Mouse (Mus musculus) testis, adult 2 months (tissue): ENCODE data around the gene Vegfb. TPM values are rescaled to one million over a fixed set of nuclear protein-coding genes. Genes with fewer than 3 reads are reported as not detected.

Experiments
- H3K27ac ChIP-seq: fragments of 200-500 bp; 2 replicates; pipeline ENCODE4 v1.5.1; 2012; ENCODE audit warnings: low read depth, low read length; ENCODE audit not compliant: control insufficient read depth, insufficient read depth
- H3K27me3 ChIP-seq: fragments of 200-500 bp; 2 replicates; pipeline ENCODE4 v1.6.1; 2012; ENCODE audit warnings: mild to moderate bottlenecking, low read length, moderate library complexity; ENCODE audit not compliant: control insufficient read depth, insufficient read depth
- H3K36me3 ChIP-seq: fragments of 200-500 bp; 2 replicates; pipeline ENCODE4 v1.6.1; 2012; ENCODE audit warnings: mild to moderate bottlenecking, low read length; ENCODE audit not compliant: control insufficient read depth, insufficient read depth
- H3K4me1 ChIP-seq: fragments of 200-500 bp; 2 replicates; pipeline ENCODE4 v1.6.1; 2012; ENCODE audit warnings: low read length; ENCODE audit not compliant: control insufficient read depth, insufficient read depth
- H3K4me3 ChIP-seq: fragments of 200-500 bp; 2 replicates; pipeline ENCODE4 v1.5.1; 2012; ENCODE audit warnings: low read depth, mild to moderate bottlenecking, low read length, moderate library complexity, mixed read lengths; ENCODE audit not compliant: control insufficient read depth
- CTCF ChIP-seq: fragments of 200-500 bp; IDR thresholded peaks from 2 replicates; pipeline ENCODE4 v1.5.1; 2012; ENCODE audit warnings: low read depth, mild to moderate bottlenecking, inconsistent platforms, low read length, moderate library complexity; ENCODE audit not compliant: control insufficient read depth, insufficient read depth, insufficient replicate concordance
- POLR2A ChIP-seq: fragments of 200-500 bp; IDR thresholded peaks from 2 replicates; pipeline ENCODE4 v1.6.1; 2012; ENCODE audit warnings: low read depth, mild to moderate bottlenecking, inconsistent platforms, low read length, moderate library complexity; ENCODE audit not compliant: control insufficient read depth
- polyA plus RNA-seq: library from polyadenylated mRNA; depleted of rRNA; stranded (reverse); fragments of >200 nt; gene quantifications from 2 replicates; pipeline ENCODE4 v1.2.3, GENCODE M21; 2012

Vegfb gene
- polyA plus RNA-seq, 1 experiment, result 7.5 TPM

GRCm38 (mm10) chr19:6990712-6991111 is 3.3 kb upstream of the Vegfb start:
- H3K4me1 ChIP-seq, result peaks cover 31% of the 10 kb centered on the region
- H3K27ac ChIP-seq, result no peak overlapping the region
- H3K4me3 ChIP-seq, result no peak overlapping the region
- H3K27me3 ChIP-seq, result no peaks in the 10 kb centered on the region
- TF ChIP-seq CTCF (no peak), POLR2A (no peak)
- H3K36me3 ChIP-seq, result peaks cover 1% of the 10 kb centered on the region; the same call in 1 of the 2 replicates

GRCm38 (mm10) chr19:6989251-6989650 is 1.8 kb upstream of the Vegfb start:
- TF ChIP-seq POLR2A (no peak), CTCF (no peak)
- peaks cover 22% of the 10 kb centered on the region for H3K4me1 ChIP-seq
- H3K4me3 ChIP-seq, result no peak overlapping the region
- H3K27me3 ChIP-seq, result no peaks in the 10 kb centered on the region
- H3K36me3 ChIP-seq, result peaks cover 1% of the 10 kb centered on the region; the same call in 1 of the 2 replicates
- no peak overlapping the region for H3K27ac ChIP-seq

GRCm38 (mm10) chr19:6987904-6988285 is 444 bp upstream of the Vegfb start:
- TF ChIP-seq POLR2A, result no peak
- TF ChIP-seq CTCF, result no peak
- Histone ChIP-seq H3K36me3 (peaks cover 1% of the 10 kb centered on the region; the same call in 1 of the 2 replicates), H3K27ac (peak overlapping the region; percentile 57; the same call in 1 of the 2 replicates), H3K4me1 (peaks cover 22% of the 10 kb centered on the region), H3K4me3 (peak overlapping the region; percentile 71), H3K27me3 (no peaks in the 10 kb centered on the region)

GRCm38 (mm10) chr19:6985951-6986708 is 1.3 kb downstream of the Vegfb start:
- Histone ChIP-seq H3K4me1 (peaks cover 13% of the 10 kb centered on the region), H3K27me3 (no peaks in the 10 kb centered on the region), H3K27ac (no peak overlapping the region), H3K4me3 (no peak overlapping the region), H3K36me3 (peaks cover 1% of the 10 kb centered on the region; the same call in 1 of the 2 replicates)
- TF ChIP-seq CTCF (no peak), POLR2A (no peak)

GRCm38 (mm10) chr19:6985300-6985699 is 2.2 kb downstream of the Vegfb start:
- Histone ChIP-seq H3K36me3 (peaks cover 1% of the 10 kb centered on the region; the same call in 1 of the 2 replicates), H3K27me3 (no peaks in the 10 kb centered on the region), H3K4me1 (peaks cover 15% of the 10 kb centered on the region), H3K27ac (no peak overlapping the region), H3K4me3 (no peak overlapping the region)
- no peak for TF ChIP-seq CTCF
- TF ChIP-seq POLR2A, result no peak

GRCm38 (mm10) chr19:6983621-6984020 is 3.8 kb downstream of the Vegfb start:
- Histone ChIP-seq H3K4me3 (no peak overlapping the region), H3K36me3 (no peaks in the 10 kb centered on the region; the same call in 1 of the 2 replicates), H3K27me3 (no peaks in the 10 kb centered on the region), H3K27ac (no peak overlapping the region), H3K4me1 (peaks cover 26% of the 10 kb centered on the region)
- no peak for TF ChIP-seq CTCF

- H3K4me1 ChIP-seq, result peaks cover 18% of the 10 kb centered on the region
- H3K27me3 ChIP-seq, result no peaks in the 10 kb centered on the region
- H3K4me3 ChIP-seq, result no peak overlapping the region
- H3K36me3 ChIP-seq, result no peaks in the 10 kb centered on the region; the same call in 1 of the 2 replicates
- H3K27ac ChIP-seq, result no peak overlapping the region
- no peak for TF ChIP-seq CTCF
- TF ChIP-seq POLR2A, result no peak
Measured at GRCm38 (mm10) chr19:6981465-6981864, 6.0 kb downstream of the Vegfb start.
